Mouse (Mus musculus): Measurements from ENCODE around the gene Gm20388.

GRCm38 (mm10) chr8:120407701-120408240 lies 497.1 kb downstream of the Gm20388 start:
- TF ChIP-seq POLR2A (IDR thresholded peaks at IDR 0.05; ENCODE audit: borderline replicate concordance, insufficient read depth, low read length) (no peak), CTCF (IDR thresholded peaks at IDR 0.05; ENCODE audit: borderline replicate concordance, insufficient read depth, low read depth, low read length) (peak; percentile 67)
